Mouse (Mus musculus) midbrain, embryonic 13.5 days (tissue): ENCODE results near the gene Zfp105. TPM values are rescaled to one million over a fixed set of nuclear protein-coding genes. Genes with fewer than 3 reads are reported as not detected.

Experiments used
- ATAC-seq: fragments of 200-750 bp; cut with Nextera tagmentation; 2 replicates; pipeline ENCODE4 v1.8.0; 2017; ENCODE audit warnings: mild to moderate bottlenecking, moderate TSS enrichment, moderate library complexity
- H3K27ac ChIP-seq: fragments of 300-500 bp; sonication (generic); 2 replicates; pipeline ENCODE4 v1.5.1; 2015; ENCODE audit warnings: inconsistent platforms, mild to moderate bottlenecking, moderate library complexity
- H3K27me3 ChIP-seq: fragments of 300-500 bp; sonication (generic); 2 replicates; pipeline ENCODE4 v1.6.1; 2015; ENCODE audit warnings: mild to moderate bottlenecking, inconsistent platforms
- H3K36me3 ChIP-seq: fragments of 300-500 bp; sonication (generic); 2 replicates; pipeline ENCODE4 v1.6.1; 2015; ENCODE audit warnings: mild to moderate bottlenecking, inconsistent platforms
- H3K4me1 ChIP-seq: fragments of 300-500 bp; sonication (generic); replicated peaks from 2 replicates; pipeline ENCODE4 v1.6.1; 2015; ENCODE audit warnings: inconsistent platforms
- H3K4me2 ChIP-seq: fragments of 300-500 bp; sonication (generic); replicated peaks from 2 replicates; pipeline ENCODE4 v1.6.1; 2015; ENCODE audit warnings: moderate library complexity, mild to moderate bottlenecking, inconsistent platforms
- H3K4me3 ChIP-seq: fragments of 300-500 bp; sonication (generic); replicated peaks from 2 replicates; pipeline ENCODE4 v1.5.1; 2015; ENCODE audit warnings: mild to moderate bottlenecking, inconsistent platforms
- H3K9ac ChIP-seq: fragments of 300-500 bp; sonication (generic); replicated peaks from 2 replicates; pipeline ENCODE4 v1.6.1; 2015; ENCODE audit warnings: mild to moderate bottlenecking, inconsistent platforms
- H3K9me3 ChIP-seq: fragments of 300-500 bp; sonication (generic); 2 replicates; pipeline ENCODE4 v1.6.1; 2016; ENCODE audit warnings: mild to moderate bottlenecking, inconsistent platforms
- WGBS: fragments of 180-500 bp; shearing (Covaris S2); methylation state at CpG from one replicate; pipeline ENCODE4 v1.1.7; 2015; 5-methylcytosine and 5-hydroxymethylcytosine counted together
- polyA plus RNA-seq: library from polyadenylated mRNA; unstranded; fragments of >200 nt; fragmentation: Nextera tagmentation; extraction: Ambion mirVana; gene quantifications from 2 replicates; pipeline ENCODE4 v1.2.1, GENCODE M21; 2015

The Zfp105 gene
- polyA plus RNA-seq, result 31.0 and 32.4 TPM in 2 replicates

DNA sequence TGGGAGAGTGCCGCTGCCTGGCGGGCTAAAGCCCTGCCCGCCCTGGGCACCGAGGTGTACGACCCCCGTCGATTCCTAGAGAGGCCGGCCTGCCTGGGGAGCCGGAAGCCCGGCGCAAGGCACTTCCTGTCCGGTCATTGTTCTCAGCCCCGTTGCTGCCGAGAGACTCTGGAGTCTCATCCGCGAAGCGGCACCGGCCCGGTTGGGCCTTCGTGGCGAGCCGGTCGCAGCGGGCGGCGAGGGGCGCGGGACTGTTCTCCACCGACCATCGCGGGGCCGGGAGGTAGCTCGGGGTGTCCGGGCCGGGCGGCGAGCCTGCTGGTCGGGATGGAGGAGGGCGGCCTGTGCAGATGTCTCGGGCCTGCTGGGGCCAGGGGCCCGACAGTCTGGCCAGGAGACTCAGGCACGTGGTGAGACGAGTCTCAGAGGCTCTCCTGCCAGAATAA is at the start of gene Zfp105:
TSS of gene Zfp105 (plus strand) at position 137 of the 446 bp plus-strand sequence.
- Histone ChIP-seq H3K4me2 (peak within 1 kb of the TSS; percentile 66), H3K9me3 (no peaks in the 10 kb centered on the region), H3K4me3 (peak within 1 kb of the TSS; percentile 87), H3K36me3 (peaks cover 34% of the 10 kb centered on the region), H3K27me3 (no peaks in the 10 kb centered on the region), H3K27ac (peak within 1 kb of the TSS; percentile 89), H3K9ac (peak within 1 kb of the TSS; percentile 98), H3K4me1 (peaks cover 6% of the 10 kb centered on the region)
- WGBS, result under 1% methylated on average over 41 of the region's 43 CpGs
- ATAC-seq, result peak; percentile 100

DNA sequence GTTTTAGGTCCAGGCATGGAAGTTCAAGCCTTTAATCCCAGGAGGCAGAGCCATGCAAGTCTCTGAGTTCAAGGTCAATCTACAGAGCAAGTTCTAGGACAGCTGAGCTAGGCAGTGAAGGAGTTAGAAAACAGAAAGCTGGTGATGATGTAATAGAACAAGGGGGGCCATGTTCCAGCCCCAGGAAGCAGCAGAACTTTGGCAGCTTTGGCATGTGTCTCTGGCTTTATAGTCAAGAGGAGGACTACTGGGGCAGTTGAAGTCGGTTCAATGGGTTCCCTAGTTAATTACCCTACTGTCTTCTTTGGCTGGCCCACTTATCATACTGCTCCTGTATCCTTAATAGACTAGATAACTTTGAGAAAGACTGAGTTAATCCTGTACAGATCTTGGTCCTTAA is 48.2 kb upstream of the Zfp105 start:
- Histone ChIP-seq H3K27me3 (peaks cover 3% of the 10 kb centered on the region; the same call in 1 of the 2 replicates), H3K4me1 (no peaks in the 10 kb centered on the region), H3K27ac (no peak overlapping the region), H3K4me2 (no peak overlapping the region), H3K4me3 (no peak overlapping the region), H3K9me3 (no peaks in the 10 kb centered on the region; the same call in 1 of the 2 replicates), H3K9ac (no peak overlapping the region), H3K36me3 (no peaks in the 10 kb centered on the region)
- 74% methylated on average over 1 of the region's 1 CpGs for WGBS
- ATAC-seq, result no peak

DNA sequence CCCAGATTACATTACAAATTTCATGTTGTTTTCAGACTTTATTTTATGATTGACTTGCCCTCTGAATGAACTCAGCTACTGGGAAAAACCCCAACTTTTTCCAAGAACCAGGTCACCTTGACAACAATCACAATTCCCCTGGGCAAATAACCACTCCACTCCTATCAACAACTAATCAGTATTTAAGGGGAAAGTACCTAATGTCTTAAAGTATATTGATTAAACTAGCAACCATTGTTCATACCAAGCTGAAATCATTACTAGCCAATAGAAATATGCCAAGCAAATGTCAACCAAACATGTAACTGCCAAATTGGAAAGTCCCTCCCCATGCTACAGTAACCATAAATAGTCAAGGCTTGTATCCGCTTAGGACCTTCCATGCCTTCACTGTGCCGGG is 47.7 kb upstream of the Zfp105 start:
- Histone ChIP-seq H3K4me2 (no peak overlapping the region), H3K36me3 (no peaks in the 10 kb centered on the region), H3K27ac (no peak overlapping the region), H3K27me3 (no peaks in the 10 kb centered on the region; the same call in 1 of the 2 replicates), H3K4me3 (no peak overlapping the region), H3K4me1 (no peaks in the 10 kb centered on the region), H3K9ac (no peak overlapping the region), H3K9me3 (no peaks in the 10 kb centered on the region; the same call in 1 of the 2 replicates)
- no peak for ATAC-seq
- 98% methylated on average over 2 of the region's 2 CpGs for WGBS

DNA sequence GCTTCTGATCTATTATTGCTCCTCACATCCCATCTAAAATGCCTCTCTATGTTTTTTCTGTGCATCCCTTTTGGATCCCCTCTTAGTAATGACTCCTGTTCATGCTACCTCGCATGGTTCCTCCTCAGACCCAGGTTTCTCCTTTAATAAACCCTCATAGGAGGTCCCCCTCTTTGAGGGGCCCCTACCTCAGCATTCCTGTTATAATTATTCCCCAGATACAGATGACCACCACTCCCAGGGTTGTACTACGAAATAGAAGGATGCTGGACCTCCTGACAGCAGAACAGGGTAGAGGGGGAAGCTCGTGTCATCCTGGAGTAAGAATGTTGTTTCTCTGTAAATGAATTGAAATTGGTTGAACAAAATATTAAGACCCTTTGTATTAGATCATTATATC is 37.5 kb upstream of the Zfp105 start, which contains the start of gene Zkscan7:
TSS of gene Zkscan7 (plus strand) at position 301 of the 400 bp plus-strand sequence.
- ATAC-seq, result no peak
- H3K27me3 ChIP-seq, result 0 out of 2 replicates have a peak, but pooled peaks cover 4% of the 10 kb centered on the region
- H3K4me1 ChIP-seq, result peaks cover 11% of the 10 kb centered on the region
- peaks cover 10% of the 10 kb centered on the region for H3K36me3 ChIP-seq
- H3K9ac ChIP-seq, result no peak within 1 kb of the TSS
- H3K4me2 ChIP-seq, result peak within 1 kb of the TSS; percentile 84
- H3K27ac ChIP-seq, result no peak within 1 kb of the TSS
- peak within 1 kb of the TSS; percentile 77 for H3K4me3 ChIP-seq
- WGBS, result 89% methylated on average over 3 of the region's 3 CpGs
- H3K9me3 ChIP-seq, result no peaks in the 10 kb centered on the region

DNA sequence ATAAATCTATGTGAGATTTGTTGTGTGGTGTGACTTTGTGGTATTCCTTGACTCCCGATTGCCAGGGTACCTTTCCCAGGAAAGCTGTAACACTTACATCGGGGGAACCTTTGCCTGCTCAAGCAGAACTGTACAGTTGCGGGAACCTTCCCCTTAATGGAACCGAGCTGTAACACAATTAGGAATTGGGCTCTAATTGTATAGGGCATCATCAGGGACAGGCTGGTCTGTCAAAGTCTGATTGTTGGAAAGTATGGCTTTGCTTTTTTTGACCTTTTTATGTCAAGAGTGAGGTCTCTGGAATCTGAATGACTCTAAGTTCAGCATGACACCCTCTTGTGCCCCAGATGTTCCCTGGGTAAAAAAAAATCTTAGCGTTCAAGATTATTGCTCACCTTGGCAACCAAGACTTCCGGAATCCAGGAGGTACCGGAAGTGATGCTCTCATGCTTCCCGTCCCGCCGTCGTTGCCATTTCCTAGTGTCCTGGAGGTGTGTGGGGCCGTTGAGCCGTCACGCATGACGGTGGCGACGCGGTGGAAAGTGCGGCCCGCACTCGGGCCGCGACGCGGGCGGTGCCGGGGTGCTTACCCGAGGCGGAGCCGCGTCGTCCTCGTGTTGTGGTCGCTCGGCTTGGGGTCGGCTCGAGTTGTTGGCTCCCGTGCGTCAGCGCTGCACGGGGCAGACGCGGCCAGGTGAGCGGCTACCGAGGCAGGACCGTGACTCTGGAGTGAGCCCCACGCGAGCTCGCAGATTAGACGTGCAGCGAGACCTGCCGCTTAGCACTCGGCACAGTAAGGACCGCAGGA is 36.3 kb upstream of the Zfp105 start:
- Histone ChIP-seq H3K4me2 (peak overlapping the region; percentile 84), H3K27ac (peak overlapping the region; percentile 52; the same call in 1 of the 2 replicates), H3K36me3 (peaks cover 21% of the 10 kb centered on the region), H3K4me3 (peak overlapping the region; percentile 77), H3K4me1 (peaks cover 11% of the 10 kb centered on the region), H3K9ac (peak overlapping the region; percentile 81), H3K9me3 (no peaks in the 10 kb centered on the region), H3K27me3 (0 out of 2 replicates have a peak, but pooled peaks cover 4% of the 10 kb centered on the region)
- WGBS, result 7% methylated on average over 54 of the region's 54 CpGs
- peak; percentile 96 for ATAC-seq

DNA sequence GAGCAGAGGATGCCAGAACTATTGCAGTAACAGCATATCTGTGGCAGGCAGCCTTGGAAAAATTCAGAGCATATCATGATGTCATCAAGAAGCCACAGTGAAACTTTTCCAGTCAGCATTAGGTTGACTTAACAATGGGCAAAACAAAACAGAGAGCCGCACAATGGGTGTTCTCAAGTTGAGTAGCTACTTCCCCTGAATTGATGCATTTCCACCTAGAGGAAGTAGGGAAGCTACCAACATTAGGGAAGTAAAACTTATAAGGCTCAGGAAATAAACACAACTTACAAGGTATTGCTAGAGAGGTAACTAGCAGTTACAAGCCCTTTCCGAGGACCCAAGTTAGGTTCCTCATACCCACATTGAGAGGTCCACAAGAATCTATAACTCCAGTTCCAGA is 21.8 kb upstream of the Zfp105 start:
- ATAC-seq, result no peak
- no peak overlapping the region for H3K9ac ChIP-seq
- H3K4me2 ChIP-seq, result no peak overlapping the region
- H3K36me3 ChIP-seq, result peaks cover 23% of the 10 kb centered on the region
- no peaks in the 10 kb centered on the region for H3K27me3 ChIP-seq
- H3K4me1 ChIP-seq, result peaks cover 17% of the 10 kb centered on the region; the same call in 1 of the 2 replicates
- H3K27ac ChIP-seq, result no peak overlapping the region
- H3K4me3 ChIP-seq, result no peak overlapping the region
- WGBS, result 96% methylated on average over 2 of the region's 2 CpGs
- H3K9me3 ChIP-seq, result peaks cover 4% of the 10 kb centered on the region; the same call in 1 of the 2 replicates

DNA sequence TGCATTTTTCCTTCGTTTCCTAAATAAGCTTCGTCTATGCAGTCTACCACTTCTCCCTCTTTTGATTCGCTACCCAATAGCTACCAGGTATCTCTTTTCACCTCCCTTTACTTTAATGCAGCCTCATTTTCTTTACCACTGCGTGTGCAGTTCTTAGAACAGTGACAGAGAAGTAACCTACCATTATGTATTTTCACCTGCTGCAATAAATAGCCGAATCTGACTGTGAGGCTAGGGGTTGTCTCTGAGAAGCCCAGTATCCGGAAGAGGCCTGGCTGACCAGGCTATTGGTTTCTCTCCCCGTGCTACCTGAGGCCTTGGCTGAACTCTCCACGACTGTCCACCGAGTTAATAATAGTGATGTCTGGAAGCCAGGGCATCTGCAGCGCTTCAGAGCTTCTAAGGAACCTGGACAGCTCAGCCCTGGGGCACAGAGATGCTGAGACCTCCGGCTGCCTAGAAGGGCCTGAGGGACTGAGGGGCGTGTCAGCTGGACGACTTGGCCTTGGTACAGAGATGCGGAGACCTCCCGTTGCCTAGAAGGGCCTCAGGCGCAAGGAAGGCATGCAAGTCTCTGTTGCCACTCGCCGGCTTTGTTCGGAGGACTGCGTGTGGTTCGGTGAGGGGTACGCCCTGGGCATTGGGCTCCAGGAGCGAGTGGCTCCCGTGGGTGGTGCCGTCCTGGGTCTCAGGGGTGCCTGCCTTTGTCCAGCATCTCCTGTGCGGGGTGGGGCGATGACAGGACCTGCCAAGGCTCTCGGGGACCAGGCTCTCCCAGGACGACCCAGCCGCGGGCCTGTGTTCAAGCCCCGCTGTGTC is 19.9 kb upstream of the Zfp105 start:
- H3K4me1 ChIP-seq, result peaks cover 17% of the 10 kb centered on the region; the same call in 1 of the 2 replicates
- peak overlapping the region; percentile 81 for H3K27ac ChIP-seq
- peak overlapping the region; percentile 73 for H3K4me2 ChIP-seq
- H3K9ac ChIP-seq, result peak overlapping the region; percentile 82
- peaks cover 5% of the 10 kb centered on the region; the same call in 1 of the 2 replicates for H3K9me3 ChIP-seq
- WGBS, result 12% methylated on average over 32 of the region's 32 CpGs
- H3K4me3 ChIP-seq, result peak overlapping the region; percentile 61
- peaks cover 28% of the 10 kb centered on the region for H3K36me3 ChIP-seq
- peak; percentile 99 for ATAC-seq
- H3K27me3 ChIP-seq, result no peaks in the 10 kb centered on the region

DNA sequence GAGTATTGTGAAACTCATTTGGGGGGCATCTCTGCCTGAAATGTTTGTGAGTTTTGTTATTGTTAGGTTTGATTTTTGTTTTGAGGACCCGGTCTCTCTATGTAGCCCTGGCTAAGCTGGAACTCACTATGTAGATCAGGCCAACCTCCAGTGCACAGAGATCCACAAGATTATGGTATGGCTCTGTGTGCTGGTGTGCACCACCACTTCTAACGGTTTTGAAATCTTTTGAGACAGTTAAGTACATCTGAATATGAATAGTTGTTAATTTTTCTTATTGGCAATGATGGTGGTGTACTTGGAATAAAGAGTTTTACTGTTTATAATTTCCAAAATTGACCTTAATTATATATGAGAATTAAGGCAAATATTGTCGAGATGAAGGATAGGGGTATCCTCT is 436 bp upstream of the Zfp105 start:
- Histone ChIP-seq H3K4me1 (peaks cover 6% of the 10 kb centered on the region), H3K27ac (no peak overlapping the region), H3K4me3 (peak overlapping the region; percentile 87), H3K9ac (peak overlapping the region; percentile 98), H3K4me2 (peak overlapping the region; percentile 66), H3K27me3 (no peaks in the 10 kb centered on the region), H3K9me3 (no peaks in the 10 kb centered on the region), H3K36me3 (peaks cover 28% of the 10 kb centered on the region)
- WGBS, result 24% methylated on average over 3 of the region's 3 CpGs
- ATAC-seq, result peak; percentile 70

DNA sequence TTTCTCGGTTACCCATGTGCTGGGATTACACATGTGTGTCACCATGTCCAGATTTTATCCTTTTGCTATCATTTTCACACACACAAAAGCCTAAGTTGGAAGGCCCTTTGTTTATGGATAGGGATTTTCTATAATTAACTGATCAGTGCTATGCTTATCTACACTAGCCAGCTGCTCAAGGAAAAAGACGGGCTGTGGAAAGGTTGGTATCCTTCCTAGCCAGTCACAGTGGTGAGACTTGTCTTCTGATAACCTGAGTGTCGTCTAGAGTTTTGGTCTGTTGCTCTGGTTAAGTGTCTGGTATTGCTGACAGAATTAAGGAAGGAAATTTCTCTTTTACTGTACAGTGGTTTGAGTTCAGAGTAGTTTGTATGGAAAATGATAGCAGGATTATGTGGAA is 6.0 kb downstream of the Zfp105 start:
- no peak for ATAC-seq
- Histone ChIP-seq H3K4me3 (no peak overlapping the region), H3K4me1 (peaks cover under 1% of the 10 kb centered on the region), H3K27ac (no peak overlapping the region), H3K9me3 (no peaks in the 10 kb centered on the region), H3K9ac (no peak overlapping the region), H3K36me3 (peaks cover 86% of the 10 kb centered on the region), H3K27me3 (no peaks in the 10 kb centered on the region), H3K4me2 (no peak overlapping the region)
- WGBS, result 93% methylated on average over 3 of the region's 3 CpGs

DNA sequence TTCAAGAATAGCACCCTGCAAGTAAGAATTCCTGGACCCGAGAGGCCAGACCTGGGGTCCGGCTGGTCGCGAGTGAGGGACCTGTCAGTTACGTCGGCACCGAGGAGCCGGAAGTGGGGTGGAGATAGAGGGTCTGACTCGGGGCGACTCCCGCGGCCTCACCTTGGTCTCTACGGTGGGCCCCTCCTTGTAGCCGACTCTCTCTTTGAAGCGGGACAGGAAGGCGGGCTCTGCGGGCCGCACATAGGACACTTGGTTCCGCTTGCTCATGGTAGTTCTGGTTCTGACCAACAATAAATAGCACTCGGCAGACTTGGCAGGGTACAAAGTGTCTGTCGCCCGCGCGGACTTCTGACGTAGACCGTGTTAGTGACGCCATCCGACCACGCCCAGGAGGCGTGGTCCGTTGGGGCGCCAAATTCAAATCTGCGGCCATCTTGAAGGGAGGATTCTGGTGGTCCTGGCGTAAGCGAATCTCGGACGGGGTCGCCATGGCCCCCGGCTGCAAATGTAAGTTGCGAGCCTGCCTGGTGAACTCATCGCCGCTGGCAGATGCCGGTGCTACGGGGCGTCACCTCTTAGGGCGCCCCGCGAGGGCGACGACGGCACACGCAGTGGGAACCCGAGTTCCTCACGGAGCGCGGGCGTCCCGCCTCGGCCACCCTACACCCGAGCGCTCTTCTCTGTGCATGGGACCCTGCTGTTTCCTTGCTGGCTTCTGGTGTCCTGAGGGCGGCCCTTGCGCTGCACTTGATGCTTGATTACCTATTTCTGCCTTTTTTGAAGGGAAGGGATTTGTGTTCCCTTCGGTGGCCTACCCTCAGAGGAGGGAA is 28.0 kb downstream of the Zfp105 start, which contains the start of the genes 1110059G10Rik and Kif15:
TSS of gene 1110059G10Rik (minus strand) at position 358 of the 833 bp plus-strand sequence.
TSS of gene Kif15 (plus strand) at position 404 of the 833 bp plus-strand sequence.
- peak; percentile 97 for ATAC-seq
- Histone ChIP-seq H3K27me3 (no peaks in the 10 kb centered on the region), H3K9me3 (no peaks in the 10 kb centered on the region), H3K36me3 (peaks cover 10% of the 10 kb centered on the region), H3K9ac (peak within 1 kb of the TSS; percentile 80), H3K4me1 (peaks cover 28% of the 10 kb centered on the region), H3K4me3 (peak within 1 kb of the TSS; percentile 65), H3K27ac (peak within 1 kb of the TSS; percentile 61), H3K4me2 (peak within 1 kb of the TSS; percentile 85)
- WGBS, result under 1% methylated on average over 64 of the region's 64 CpGs
